Mouse (Mus musculus): ENCODE results near the gene Upk3bl. TPM values are rescaled to one million over a fixed set of nuclear protein-coding genes. Genes with fewer than 3 reads are reported as not detected.

Gene Upk3bl
- polyA plus RNA-seq, 1 experiment from 2014 or later = 6.1 TPM

DNA sequence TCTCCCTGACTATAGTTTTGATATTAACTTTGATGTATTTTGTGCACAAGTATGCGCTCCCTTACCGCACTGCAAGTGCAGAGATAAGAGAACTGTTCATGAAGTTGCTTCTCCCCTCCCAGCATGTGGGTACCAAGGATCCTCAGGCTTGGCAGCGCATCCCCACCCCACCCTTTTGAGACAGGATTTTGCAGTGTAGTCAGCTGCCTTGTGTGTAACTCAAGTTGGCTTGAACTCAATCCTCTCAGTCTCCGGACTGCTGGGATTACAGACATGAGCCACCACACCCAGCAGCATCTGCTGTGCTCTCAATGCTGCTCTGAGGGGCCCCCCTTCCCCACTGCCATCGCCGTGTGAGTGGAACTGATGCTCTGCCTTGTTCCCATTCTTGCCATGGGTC, 37.0 kb upstream of the Upk3bl start:
- 88% methylated on average over 6 of the region's 6 CpGs for WGBS
- H3K27ac ChIP-seq = no peak overlapping the region

DNA sequence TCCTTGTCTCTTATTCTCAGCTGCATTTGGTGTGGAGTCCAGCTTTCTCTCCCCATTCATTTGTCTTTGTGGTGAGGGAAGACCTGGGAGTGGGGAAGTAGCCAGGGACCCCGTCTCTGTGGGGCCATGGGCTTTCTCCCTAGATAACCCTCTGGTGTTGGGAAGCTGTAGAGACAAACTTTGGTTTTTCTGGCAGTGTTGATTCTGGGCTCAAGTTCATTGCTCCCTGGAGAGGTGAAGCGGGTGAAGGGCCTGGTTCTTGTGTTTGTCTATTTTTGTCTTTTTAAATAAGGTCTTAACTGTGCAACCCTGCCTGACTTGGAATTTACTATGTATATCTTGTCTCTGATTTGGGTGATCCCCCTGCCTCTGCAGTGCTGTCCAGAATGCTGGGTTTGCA, 35.6 kb upstream of the Upk3bl start:
- 85% methylated on average over 2 of the region's 2 CpGs for WGBS
- no peak for ATAC-seq (replicated peaks; ENCODE audit: low FRiP score, low read depth)
- no peaks in the 10 kb centered on the region for H3K9me3 ChIP-seq (replicated peaks; ENCODE audit: low read length)
- H3K27me3 ChIP-seq (ENCODE audit: insufficient read depth, low read length) = no peaks in the 10 kb centered on the region
- peaks cover 11% of the 10 kb centered on the region for H3K4me1 ChIP-seq (replicated peaks; ENCODE audit: insufficient read depth, low read length)
- H3K9ac ChIP-seq (ENCODE audit: low read depth, low read length) = no peak overlapping the region
- H3K4me2 ChIP-seq (ENCODE audit: low read length) = no peak overlapping the region
- H3K27ac ChIP-seq = no peak overlapping the region
- H3K4me3 ChIP-seq (replicated peaks; ENCODE audit: low read depth, low read length) = no peak overlapping the region
- TF ChIP-seq CTCF (IDR thresholded peaks at IDR 0.05; ENCODE audit: low read depth) = no peak
- DNase-seq (ENCODE audit: low spot score) = no peak
- H3K36me3 ChIP-seq (ENCODE audit: insufficient read depth, low read length) = 0 out of 2 replicates have a peak, but pooled peaks cover 8% of the 10 kb centered on the region

More for the DNA sequence above, 37.0 kb upstream of the Upk3bl start:
- ATAC-seq (replicated peaks; ENCODE audit: low FRiP score, low read depth) (no peak), DNase-seq (ENCODE audit: low spot score) (no peak)
- peaks cover 11% of the 10 kb centered on the region for H3K4me1 ChIP-seq (replicated peaks; ENCODE audit: insufficient read depth, low read length)
- peaks cover 11% of the 10 kb centered on the region; the same call in 1 of the 2 replicates for H3K36me3 ChIP-seq (ENCODE audit: insufficient read depth, low read length)
- TF ChIP-seq CTCF (IDR thresholded peaks at IDR 0.05; ENCODE audit: low read depth) = no peak
- H3K27me3 ChIP-seq (ENCODE audit: insufficient read depth, low read length) = no peaks in the 10 kb centered on the region
- no peaks in the 10 kb centered on the region for H3K9me3 ChIP-seq (replicated peaks; ENCODE audit: low read length)
- H3K9ac ChIP-seq (ENCODE audit: low read depth, low read length) = no peak overlapping the region
- no peak overlapping the region for H3K4me2 ChIP-seq (ENCODE audit: low read length)
- H3K4me3 ChIP-seq (replicated peaks; ENCODE audit: low read depth, low read length) = no peak overlapping the region

- Histone ChIP-seq H3K36me3 (ENCODE audit: insufficient read depth, low read length) (0 out of 2 replicates have a peak, but pooled peaks cover 8% of the 10 kb centered on the region), H3K9ac (ENCODE audit: low read depth, low read length) (no peak overlapping the region), H3K4me1 (replicated peaks; ENCODE audit: insufficient read depth, low read length) (peaks cover 11% of the 10 kb centered on the region), H3K27ac (no peak overlapping the region), H3K4me3 (replicated peaks; ENCODE audit: low read depth, low read length) (no peak overlapping the region), H3K9me3 (replicated peaks; ENCODE audit: low read length) (no peaks in the 10 kb centered on the region), H3K27me3 (ENCODE audit: insufficient read depth, low read length) (no peaks in the 10 kb centered on the region), H3K4me2 (ENCODE audit: low read length) (no peak overlapping the region)
- TF ChIP-seq CTCF (IDR thresholded peaks at IDR 0.05; ENCODE audit: low read depth) = no peak
- ATAC-seq (replicated peaks; ENCODE audit: low FRiP score, low read depth) = no peak
- WGBS = 23% methylated on average over 1 of the region's 1 CpGs
- no peak for DNase-seq (ENCODE audit: low spot score)
These were observed 34.4 kb upstream of the Upk3bl start for GRCm38 (mm10) chr5:136019907-136020306.

GRCm38 (mm10) chr5:136025712-136026111, 28.6 kb upstream of the Upk3bl start:
- TF ChIP-seq CTCF (IDR thresholded peaks at IDR 0.05; ENCODE audit: low read depth) = no peak
- Histone ChIP-seq H3K4me3 (replicated peaks; ENCODE audit: low read depth, low read length) (no peak overlapping the region), H3K9me3 (replicated peaks; ENCODE audit: low read length) (no peaks in the 10 kb centered on the region), H3K27me3 (ENCODE audit: insufficient read depth, low read length) (no peaks in the 10 kb centered on the region), H3K36me3 (ENCODE audit: insufficient read depth, low read length) (peaks cover 25% of the 10 kb centered on the region), H3K4me1 (replicated peaks; ENCODE audit: insufficient read depth, low read length) (0 out of 2 replicates have a peak, but pooled peaks cover 6% of the 10 kb centered on the region), H3K4me2 (ENCODE audit: low read length) (no peak overlapping the region), H3K27ac (no peak overlapping the region), H3K9ac (ENCODE audit: low read depth, low read length) (0 out of 2 replicates have a peak overlapping the region, but pooled peaks have one; percentile 4)
- ATAC-seq (replicated peaks; ENCODE audit: low FRiP score, low read depth) (no peak), DNase-seq (ENCODE audit: low spot score) (no peak)
- 77% methylated on average over 3 of the region's 3 CpGs for WGBS

GRCm38 (mm10) chr5:136026859-136027258, 27.4 kb upstream of the Upk3bl start:
- H3K36me3 ChIP-seq (ENCODE audit: insufficient read depth, low read length) = peaks cover 33% of the 10 kb centered on the region
- H3K4me1 ChIP-seq (replicated peaks; ENCODE audit: insufficient read depth, low read length) = 0 out of 2 replicates have a peak, but pooled peaks cover 6% of the 10 kb centered on the region
- ATAC-seq (replicated peaks; ENCODE audit: low FRiP score, low read depth) (no peak), DNase-seq (ENCODE audit: low spot score) (no peak)
- TF ChIP-seq CTCF (IDR thresholded peaks at IDR 0.05; ENCODE audit: low read depth) = no peak
- no peak overlapping the region for H3K27ac ChIP-seq
- H3K9me3 ChIP-seq (replicated peaks; ENCODE audit: low read length) = no peaks in the 10 kb centered on the region
- WGBS = 66% methylated on average over 9 of the region's 9 CpGs
- no peak overlapping the region for H3K4me3 ChIP-seq (replicated peaks; ENCODE audit: low read depth, low read length)
- H3K9ac ChIP-seq (ENCODE audit: low read depth, low read length) = no peak overlapping the region
- H3K27me3 ChIP-seq (ENCODE audit: insufficient read depth, low read length) = no peaks in the 10 kb centered on the region
- H3K4me2 ChIP-seq (ENCODE audit: low read length) = no peak overlapping the region

- no peak for DNase-seq (ENCODE audit: low spot score)
- Histone ChIP-seq H3K36me3 (ENCODE audit: insufficient read depth, low read length) (peaks cover 42% of the 10 kb centered on the region), H3K27ac (no peak overlapping the region)
These were observed 26.5 kb upstream of the Upk3bl start for GRCm38 (mm10) chr5:136027612-136028311.

More at GRCm38 (mm10) chr5:136027612-136028311, 26.5 kb upstream of the Upk3bl start:
- Histone ChIP-seq H3K27me3 (ENCODE audit: insufficient read depth, low read length) (no peaks in the 10 kb centered on the region), H3K4me2 (ENCODE audit: low read length) (no peak overlapping the region), H3K9me3 (replicated peaks; ENCODE audit: low read length) (no peaks in the 10 kb centered on the region), H3K9ac (ENCODE audit: low read depth, low read length) (no peak overlapping the region), H3K4me1 (replicated peaks; ENCODE audit: insufficient read depth, low read length) (0 out of 2 replicates have a peak, but pooled peaks cover 6% of the 10 kb centered on the region), H3K4me3 (replicated peaks; ENCODE audit: low read depth, low read length) (no peak overlapping the region)
- ATAC-seq (replicated peaks; ENCODE audit: low FRiP score, low read depth) = no peak
- peak; percentile 41 for TF ChIP-seq CTCF (IDR thresholded peaks at IDR 0.05; ENCODE audit: low read depth)
- 86% methylated on average over 11 of the region's 11 CpGs for whole genome bisulfite sequencing
